Mouse (Mus musculus): ENCODE results near the gene Naaa. TPM values are rescaled to one million over a fixed set of nuclear protein-coding genes. Genes with fewer than 3 reads are reported as not detected.

Naaa gene
- total RNA-seq, 2 experiments from 2014 or later = 9.9 to 13.0 TPM

DNA sequence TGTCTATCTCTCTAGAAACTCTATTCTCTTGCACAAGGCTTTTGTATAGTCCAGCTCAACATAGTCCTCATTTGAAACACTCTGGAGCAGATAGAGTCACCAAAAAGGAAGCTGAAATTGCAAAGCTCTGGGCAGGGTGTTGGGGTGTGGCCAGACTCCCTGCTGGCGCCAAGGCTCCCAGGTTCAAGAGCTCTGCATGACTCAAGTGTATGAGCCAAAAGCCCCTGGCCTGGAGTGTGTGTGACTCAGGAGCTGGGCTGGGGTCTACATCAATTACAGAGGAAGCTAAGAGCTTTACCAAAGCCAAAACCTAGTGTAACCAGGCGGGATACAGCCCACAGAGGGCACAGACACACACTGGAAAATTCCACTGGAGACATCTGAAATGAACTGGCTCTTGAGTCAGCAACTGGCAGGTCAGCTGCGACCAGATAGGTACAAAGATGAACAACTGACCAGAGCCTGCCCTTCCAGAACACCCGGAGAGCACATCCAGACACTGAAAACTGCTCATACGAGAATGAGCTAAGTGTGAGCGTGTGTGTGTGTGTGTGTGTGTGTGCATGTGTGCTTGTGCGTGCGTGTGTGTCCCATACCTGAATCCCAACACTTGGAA is 57.6 kb downstream of the Naaa start:
- DNase-seq = no peak
- intact Hi-C loops (cut with DNase I) = no loop called here

DNA sequence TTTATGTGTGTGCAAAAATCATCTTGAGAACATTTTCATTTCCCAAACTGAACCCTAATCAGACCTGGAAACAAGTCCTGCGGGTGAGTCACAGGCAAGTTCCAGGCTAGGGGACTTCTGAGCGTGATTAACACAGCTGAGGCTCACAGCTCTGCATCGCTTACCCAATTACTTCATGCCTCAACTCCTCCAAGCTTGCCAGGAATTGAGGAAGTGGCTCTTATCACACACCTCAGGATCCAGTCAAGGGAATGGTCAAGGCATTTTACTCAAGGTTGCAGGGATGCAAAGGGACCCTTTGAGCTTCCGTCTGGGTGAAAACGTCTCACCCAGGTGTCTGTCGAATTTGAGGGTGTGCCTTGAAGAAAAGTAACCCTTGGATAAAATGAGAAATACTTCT is 58.1 kb downstream of the Naaa start:
- intact Hi-C loops (cut with DNase I) = no loop called here

DNA sequence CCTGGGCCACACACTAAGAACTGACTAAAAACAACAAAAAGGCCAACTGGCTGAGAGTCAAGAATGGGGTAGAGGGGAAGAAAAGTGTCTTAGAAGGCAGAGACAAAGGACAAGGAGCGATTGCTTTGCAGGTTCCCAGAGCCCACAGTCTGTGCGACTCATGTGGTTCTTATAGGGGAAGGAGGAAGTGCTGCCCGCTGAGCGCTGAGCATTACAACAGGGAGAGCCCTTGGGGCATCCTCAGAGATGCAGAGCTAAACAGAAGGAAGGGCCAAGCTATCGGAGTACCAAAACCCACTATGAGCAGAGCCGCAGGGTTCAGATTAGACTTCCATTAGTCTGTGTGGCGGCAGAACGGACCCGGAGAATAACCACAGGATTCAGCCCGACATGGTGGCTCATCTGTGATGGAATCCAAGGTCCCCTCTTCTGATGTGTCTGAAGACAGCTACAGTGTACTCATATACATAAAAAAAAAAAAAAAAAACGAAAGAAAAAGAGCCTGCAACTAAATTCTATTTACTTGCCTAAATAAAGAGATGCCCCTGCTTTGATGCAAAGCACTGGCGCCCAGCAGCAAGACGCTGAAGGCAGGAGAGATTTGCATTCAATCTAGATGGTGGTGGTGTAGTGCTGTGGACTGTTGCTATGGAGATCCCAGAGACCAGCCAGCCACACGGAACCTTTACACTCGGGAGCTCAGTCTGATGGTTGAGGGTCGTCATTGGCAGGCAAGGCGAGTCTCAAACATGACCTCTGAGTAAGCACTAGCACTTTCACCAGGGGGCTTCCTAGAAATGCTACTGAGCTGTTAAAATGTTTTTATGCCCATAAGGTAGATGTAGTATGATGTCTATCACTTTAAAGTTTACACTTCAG is 58.8 kb downstream of the Naaa start:
- no peak for DNase-seq
- intact Hi-C loops (cut with DNase I) = no loop called here

More for the DNA sequence above, 58.1 kb downstream of the Naaa start:
- no peak for DNase-seq

DNA sequence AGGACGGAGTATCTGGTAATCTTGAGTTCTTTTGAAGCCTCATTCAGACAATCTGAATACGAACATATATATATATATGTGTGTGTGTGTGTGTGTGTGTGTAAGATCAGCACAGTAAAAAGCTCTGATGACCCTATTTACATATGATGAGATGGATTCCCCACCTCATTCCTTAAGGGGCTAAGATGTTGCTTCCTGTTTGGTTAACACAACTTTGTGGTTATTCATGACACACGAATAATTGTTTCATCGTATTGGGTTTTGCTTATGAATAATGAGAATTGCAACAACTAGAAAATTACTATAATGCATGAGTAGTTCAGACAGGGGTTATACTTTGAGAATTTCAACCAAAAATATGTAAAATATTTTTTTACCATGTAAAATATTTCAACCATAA is 62.7 kb downstream of the Naaa start, which contains the start of gene U90926:
TSS of gene U90926 (minus strand) at position 101 of the 400 bp plus-strand sequence.
- no peak for DNase-seq
- intact Hi-C loops (cut with DNase I) = no loop called here

DNA sequence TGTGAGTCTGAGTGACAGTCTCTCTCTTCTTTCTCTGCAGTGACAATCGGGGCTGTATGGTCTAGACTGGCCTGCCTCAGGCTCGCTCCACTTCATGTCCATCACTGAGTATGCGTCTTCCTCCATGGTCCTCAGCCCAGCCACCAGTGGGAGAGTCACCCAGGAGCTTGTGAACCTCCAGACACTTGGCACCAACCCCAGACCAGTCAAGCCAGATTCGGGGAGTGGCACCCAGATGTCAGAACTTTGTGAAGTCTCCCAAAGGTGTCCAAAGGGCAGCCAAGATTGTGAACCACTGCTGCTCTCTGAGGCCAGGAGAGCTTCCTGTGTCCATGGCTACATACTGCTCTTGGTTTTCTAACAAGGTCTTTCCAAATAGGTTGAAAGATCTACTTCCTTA is 65.7 kb downstream of the Naaa start:
- intact Hi-C loops (cut with DNase I) = no loop called here
- no peak for DNase-seq

DNA sequence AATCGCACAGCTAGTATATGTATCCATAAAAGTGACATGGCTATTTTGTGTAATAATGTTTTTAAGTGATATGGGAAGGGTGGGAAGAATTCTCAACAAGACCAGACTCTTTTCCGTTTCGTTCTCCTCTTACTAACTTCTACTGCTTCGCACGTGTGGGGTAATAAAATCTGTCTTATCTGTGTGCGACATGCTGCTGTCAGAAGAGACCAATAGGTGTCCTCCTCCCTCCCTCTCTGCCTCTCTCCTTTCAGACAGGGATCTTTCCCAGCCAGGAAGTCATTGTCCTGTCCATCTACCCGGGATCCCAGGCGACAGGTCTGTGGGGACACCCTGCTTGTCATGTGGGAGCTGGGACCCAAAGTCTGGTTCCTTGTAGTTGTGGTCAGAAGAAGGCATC is 67.8 kb downstream of the Naaa start:
- intact Hi-C loops (cut with DNase I) = no loop called here
- no peak for DNase-seq

Other genes with a start within 250 kb of the Naaa start
- 1 to 10 TPM; 2.9 to 3.1 TPM for gene Cdkl2, start 234.3 kb downstream of the Naaa start, total RNA-seq (2021)
- gene G3bp2, start 194.5 kb downstream of the Naaa start, total RNA-seq (2021) = 10 to 100 TPM; 75.4 to 83.7 TPM
- 10 to 100 TPM; 42.9 to 46.4 TPM for gene Uso1, start 140.2 kb downstream of the Naaa start, total RNA-seq (2021)
- gene U90926, start 62.8 kb downstream of the Naaa start, total RNA-seq (2021) = not detected
- not detected for gene Ppef2, start 21.9 kb downstream of the Naaa start, total RNA-seq (2021)
- gene Sdad1, start 32.3 kb upstream of the Naaa start, total RNA-seq (2021) = 10 to 100 TPM; 15.6 to 18.0 TPM
- gene Cxcl9, start 49.9 kb upstream of the Naaa start, total RNA-seq (2021) = under 1 TPM; 0.64 to 0.81 TPM
- gene Art3, start 53.7 kb upstream of the Naaa start, total RNA-seq (2021) = 100 to 1,000 TPM; 369 to 606 TPM
- 1 to 10 TPM in 1 of 2 experiments, under 1 TPM in 1; 0.40 to 1.0 TPM for gene Cxcl10, start 70.7 kb upstream of the Naaa start, total RNA-seq (2021)
- 10 to 100 TPM; 20.7 to 27.0 TPM for gene Nup54, start 157.0 kb upstream of the Naaa start, total RNA-seq (2021)
- 10 to 100 TPM; 93.1 to 98.1 TPM for gene Scarb2, start 228.7 kb upstream of the Naaa start, total RNA-seq (2021)